Mouse (Mus musculus) adrenal gland, postnatal 25 days (tissue): Measurements from ENCODE around the gene Kif21b. TPM values are rescaled to one million over a fixed set of nuclear protein-coding genes. Genes with fewer than 3 reads are reported as not detected.

Source experiments
- DNase-seq: peaks from one replicate; pipeline ENCODE4 v3.0.0; 2021; ENCODE audit warnings: mixed read lengths
- total RNA-seq: library from RNA; stranded (reverse); gene quantifications from 2 replicates; pipeline ENCODE4 v1.2.3, GENCODE M21; 2021

Gene Kif21b
- total RNA-seq, 1 experiment from 2014 or later: 4.6 TPM

GRCm38 (mm10) chr1:136128944-136129589 is 2.1 kb upstream of the Kif21b start:
- peak; percentile 30 for DNase-seq

GRCm38 (mm10) chr1:136130107-136130506 is 1.1 kb upstream of the Kif21b start:
- no peak for DNase-seq

GRCm38 (mm10) chr1:136131603-136132291 is 558 bp downstream of the Kif21b start:
- DNase-seq: peak; percentile 21

- no peak for DNase-seq
Measured at GRCm38 (mm10) chr1:136132386-136133201, 1.4 kb downstream of the Kif21b start.

GRCm38 (mm10) chr1:136133570-136134240 is 2.5 kb downstream of the Kif21b start:
- DNase-seq: no peak

- no peak for DNase-seq
Measured at GRCm38 (mm10) chr1:136134547-136134946, 3.4 kb downstream of the Kif21b start.

- DNase-seq: no peak
Measured at GRCm38 (mm10) chr1:136135046-136135445, 3.9 kb downstream of the Kif21b start.

GRCm38 (mm10) chr1:136135777-136136444 is 4.7 kb downstream of the Kif21b start:
- no peak for DNase-seq

GRCm38 (mm10) chr1:136136547-136136946 is 5.4 kb downstream of the Kif21b start:
- DNase-seq: no peak

- no peak for DNase-seq
Measured at GRCm38 (mm10) chr1:136137071-136137531, 5.9 kb downstream of the Kif21b start.

- peak; percentile 63 for DNase-seq
Measured at GRCm38 (mm10) chr1:136137575-136137974, 6.4 kb downstream of the Kif21b start.

GRCm38 (mm10) chr1:136138191-136138830 is 7.1 kb downstream of the Kif21b start:
- no peak for DNase-seq

GRCm38 (mm10) chr1:136139990-136140640 is 8.9 kb downstream of the Kif21b start:
- DNase-seq: peak; percentile 85

GRCm38 (mm10) chr1:136141176-136141950 is 10.2 kb downstream of the Kif21b start:
- DNase-seq: no peak

- DNase-seq: no peak
Measured at GRCm38 (mm10) chr1:136142336-136142735, 11.1 kb downstream of the Kif21b start.

- DNase-seq: no peak
Measured at GRCm38 (mm10) chr1:136143514-136143913, 12.3 kb downstream of the Kif21b start.

- no peak for DNase-seq
Measured at GRCm38 (mm10) chr1:136149702-136150101, 18.5 kb downstream of the Kif21b start.

GRCm38 (mm10) chr1:136151371-136151770 is 20.2 kb downstream of the Kif21b start:
- DNase-seq: no peak

- DNase-seq: no peak
Measured at GRCm38 (mm10) chr1:136156304-136156703, 25.1 kb downstream of the Kif21b start.

- no peak for DNase-seq
Measured at GRCm38 (mm10) chr1:136156951-136157350, 25.8 kb downstream of the Kif21b start.
